Mouse (Mus musculus): ENCODE measurements around the gene Gm20075. TPM values are rescaled to one million over a fixed set of nuclear protein-coding genes. Genes with fewer than 3 reads are reported as not detected.

Gene Gm20075
- polyA plus RNA-seq, 1 experiment from 2014 or later: 30.5 TPM

GRCm38 (mm10) chr13:96040275-96041042 lies 40.7 kb downstream of the Gm20075 start:
- Histone ChIP-seq H3K27ac (no peak overlapping the region), H3K4me1 (no peaks in the 10 kb centered on the region), H3K4me2 (replicated peaks) (no peak overlapping the region), H3K36me3 (no peaks in the 10 kb centered on the region), H3K4me3 (no peak overlapping the region), H3K9ac (no peak overlapping the region), H3K9me3 (0 out of 2 replicates have a peak, but pooled peaks cover 6% of the 10 kb centered on the region), H3K27me3 (no peaks in the 10 kb centered on the region)
- WGBS: 79% methylated on average over 11 of the region's 11 CpGs
- ATAC-seq (ENCODE audit: low FRiP score, low read depth): no peak

- no peaks in the 10 kb centered on the region for H3K4me1 ChIP-seq
- H3K9ac ChIP-seq: no peak overlapping the region
- H3K9me3 ChIP-seq: 0 out of 2 replicates have a peak, but pooled peaks cover 6% of the 10 kb centered on the region
- H3K36me3 ChIP-seq: no peaks in the 10 kb centered on the region
- no peak overlapping the region for H3K27ac ChIP-seq
- WGBS: 69% methylated on average over 1 of the region's 1 CpGs
- H3K27me3 ChIP-seq: no peaks in the 10 kb centered on the region
- no peak for ATAC-seq (ENCODE audit: low FRiP score, low read depth)
- no peak overlapping the region for H3K4me2 ChIP-seq (replicated peaks)
- H3K4me3 ChIP-seq: no peak overlapping the region
These were observed 41.6 kb downstream of the Gm20075 start for GRCm38 (mm10) chr13:96039536-96039935.

GRCm38 (mm10) chr13:96030368-96031223 lies 50.6 kb downstream of the Gm20075 start:
- Histone ChIP-seq H3K9ac (no peak overlapping the region), H3K36me3 (no peaks in the 10 kb centered on the region), H3K9me3 (no peaks in the 10 kb centered on the region), H3K27ac (no peak overlapping the region), H3K4me2 (replicated peaks) (no peak overlapping the region), H3K4me1 (no peaks in the 10 kb centered on the region), H3K4me3 (no peak overlapping the region), H3K27me3 (no peaks in the 10 kb centered on the region)
- no peak for ATAC-seq (ENCODE audit: low FRiP score, low read depth)
- WGBS: 64% methylated on average over 19 of the region's 19 CpGs

Other genes starting within 250 kb of the Gm20075 start
- 12.6 and 13.6 TPM in 2 replicates for gene Iqgap2, start 189.5 kb downstream of the Gm20075 start, polyA plus RNA-seq (2015; fragmentation: Nextera tagmentation; extraction: Ambion mirVana)
- not detected in 2 replicates for gene Gm17190, start 678 bp upstream of the Gm20075 start, polyA plus RNA-seq (2015; fragmentation: Nextera tagmentation; extraction: Ambion mirVana)
- gene Sv2c, start 51.2 kb upstream of the Gm20075 start, polyA plus RNA-seq (2015; fragmentation: Nextera tagmentation; extraction: Ambion mirVana): 1.8 and 1.9 TPM in 2 replicates

Data from limb, embryonic 13.5 days (tissue).